Mouse (Mus musculus) adrenal gland, postnatal 4 days (tissue): ENCODE data around the gene Mtpn. TPM values are rescaled to one million over a fixed set of nuclear protein-coding genes. Genes with fewer than 3 reads are reported as not detected.

Experiments
- DNase-seq, 2 experiments: peaks; one replicate each; pipeline ENCODE4 v3.0.0; 2021 to 2022; ENCODE audit warnings: low spot score in 2 of 2, mixed read lengths in 2 of 2
- long read RNA-seq, 2 experiments: library from polyadenylated mRNA; stranded (forward); transcript quantifications; one replicate each; pipeline ENCODE4 v2.0.0; 2021
- total RNA-seq, 2 experiments: library from RNA; stranded (reverse); gene quantifications; 2 replicates each; pipeline ENCODE4 v1.2.3; 2021

Gene Mtpn
- 100 to 1,000 TPM; 119 to 125 TPM for total RNA-seq
- long read RNA-seq, experiment 1, transcript Mtpn-201 (4 exons, 3,960 nt), result major isoform, 19 of 27 reads
- long read RNA-seq, experiment 1, partial matches to known transcripts, result 0 of 27 reads
- long read RNA-seq, experiment 1, other reads (novel, unspliced or antisense), result 8 of 27 reads
- long read RNA-seq, experiment 2, transcript Mtpn-201 (4 exons, 3,960 nt), result major isoform, 62 of 78 reads
- long read RNA-seq, experiment 2, partial matches to known transcripts, result 0 of 78 reads
- long read RNA-seq, experiment 2, other reads (novel, unspliced or antisense), result 16 of 78 reads

DNA sequence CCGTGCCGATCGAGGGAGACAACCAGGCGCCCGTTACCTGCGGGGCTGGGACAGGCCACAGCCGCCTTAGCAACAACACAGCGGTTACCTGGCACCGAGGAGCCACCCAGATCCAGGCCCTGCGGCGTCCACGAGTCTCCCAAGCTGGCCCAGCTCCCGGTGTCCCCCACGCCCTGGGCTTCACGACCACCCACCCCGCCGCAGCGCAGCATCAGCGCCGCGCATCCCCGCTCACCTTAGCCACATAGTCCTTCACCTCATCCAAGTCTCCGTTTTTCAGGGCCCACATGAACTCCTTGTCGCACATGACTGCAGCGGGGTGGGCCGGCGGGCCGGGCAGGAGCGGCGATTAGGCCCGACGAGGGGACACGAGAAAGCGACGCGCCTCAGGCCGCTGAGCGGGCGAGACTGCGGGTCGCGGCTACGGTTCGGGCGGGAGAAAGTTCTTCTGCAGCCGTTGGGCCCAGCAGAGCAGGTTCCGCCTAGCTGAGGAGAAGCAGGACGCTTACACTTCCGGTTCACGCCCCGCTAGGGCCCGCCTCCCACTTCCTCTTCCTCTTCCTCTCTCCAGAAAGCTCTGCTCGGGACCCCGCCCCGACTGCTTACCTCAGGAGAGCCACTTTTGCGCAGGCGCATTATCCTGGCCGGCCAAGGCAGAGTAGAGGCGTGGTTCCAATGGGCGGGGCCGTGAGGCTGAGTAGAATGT, at the start of gene Mtpn:
TSS of gene Mtpn (minus strand) at position 585 of the 706 bp plus-strand sequence.
- peak; percentile 97 to 99 for DNase-seq

GRCm38 (mm10) chr6:35568731-35569130, 29.0 kb upstream of the Mtpn start:
- DNase-seq, result no peak

GRCm38 (mm10) chr6:35567755-35568154, 28.1 kb upstream of the Mtpn start:
- DNase-seq, result no peak

GRCm38 (mm10) chr6:35559950-35560349, 20.3 kb upstream of the Mtpn start:
- DNase-seq, result no peak

- DNase-seq, result no peak
Measured at GRCm38 (mm10) chr6:35544352-35544751, 4.7 kb upstream of the Mtpn start.

GRCm38 (mm10) chr6:35542656-35543400, 3.1 kb upstream of the Mtpn start:
- DNase-seq, result no peak

- DNase-seq, result no peak
Measured at GRCm38 (mm10) chr6:35540377-35540776, 689 bp upstream of the Mtpn start.

DNA sequence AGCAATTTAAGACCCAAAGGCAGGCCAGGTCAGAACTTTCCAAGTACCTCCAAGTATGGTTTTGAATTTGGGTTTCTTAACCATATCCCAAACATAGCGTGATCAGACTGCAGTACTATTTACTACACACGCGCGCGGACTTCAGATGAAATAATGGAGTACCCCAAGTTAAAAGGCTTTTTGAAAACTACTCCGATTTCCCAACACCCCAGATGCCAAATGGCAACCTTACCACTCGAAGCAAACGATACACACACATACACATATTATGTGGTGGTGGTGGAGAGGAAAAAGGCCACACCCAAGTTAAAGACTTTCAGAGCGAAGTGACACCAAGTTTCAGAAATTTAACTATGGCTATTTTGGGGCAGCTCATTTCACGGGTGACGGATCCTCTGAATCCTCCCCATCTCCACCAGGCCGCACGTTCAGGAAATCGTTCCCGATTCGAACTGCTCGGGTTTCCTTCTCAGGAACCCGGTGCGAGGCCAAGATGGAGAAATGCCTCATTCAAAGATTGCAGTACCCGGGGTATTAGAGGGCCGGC, 858 bp downstream of the Mtpn start:
- DNase-seq, result peak in 1 of 2 experiments; percentile 6

GRCm38 (mm10) chr6:35536021-35536420, 3.7 kb downstream of the Mtpn start:
- no peak for DNase-seq

- DNase-seq, result no peak
Measured at GRCm38 (mm10) chr6:35513362-35513761, 26.3 kb downstream of the Mtpn start.

GRCm38 (mm10) chr6:35504781-35505180, 34.9 kb downstream of the Mtpn start:
- no peak for DNase-seq

DNA sequence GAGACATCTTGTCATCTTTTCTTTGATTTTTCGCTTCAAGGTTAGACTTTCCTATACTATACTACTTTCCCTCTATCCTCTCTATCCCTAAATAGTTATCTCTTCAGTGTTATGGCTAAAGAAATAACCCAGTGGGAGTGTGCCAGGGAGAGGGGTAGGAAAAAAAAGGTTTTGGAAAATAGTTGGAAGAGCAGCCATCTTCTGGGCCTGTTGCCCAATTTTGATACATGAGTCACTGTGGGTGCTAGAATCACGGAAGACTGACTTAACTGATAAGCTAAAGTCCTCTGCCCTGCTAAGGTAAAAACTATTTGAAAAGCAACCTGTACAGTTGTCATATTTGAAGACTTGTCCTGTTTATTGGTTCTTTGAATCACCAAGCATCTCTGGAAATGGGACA, 36.8 kb downstream of the Mtpn start:
- no peak for DNase-seq

GRCm38 (mm10) chr6:35499978-35500667, 39.6 kb downstream of the Mtpn start:
- no peak for DNase-seq

GRCm38 (mm10) chr6:35497406-35497805, 42.3 kb downstream of the Mtpn start:
- no peak for DNase-seq

- DNase-seq, result no peak
Measured at GRCm38 (mm10) chr6:35493851-35494250, 45.8 kb downstream of the Mtpn start.

- no peak for DNase-seq
Measured at GRCm38 (mm10) chr6:35479651-35480335, 59.9 kb downstream of the Mtpn start.

DNA sequence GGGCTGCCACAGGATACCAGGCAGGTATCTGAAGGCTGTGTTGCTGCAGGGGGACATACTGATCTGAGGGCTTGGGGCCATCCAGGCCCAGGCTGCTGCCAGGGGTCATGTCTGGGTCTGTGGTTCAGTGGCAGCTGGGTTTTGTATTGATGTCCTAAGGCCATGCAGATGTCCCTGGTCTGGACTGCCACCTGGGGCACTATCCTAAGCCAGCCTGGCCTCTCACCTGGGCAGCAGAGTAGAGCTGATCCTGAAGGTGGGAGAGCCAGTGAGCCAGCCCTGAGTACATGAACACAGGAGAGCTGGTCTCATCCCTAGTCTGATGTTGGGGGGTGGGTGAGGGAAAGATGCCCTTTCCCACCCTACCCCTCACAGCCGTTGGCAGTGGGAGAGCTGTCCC, 62.9 kb downstream of the Mtpn start:
- no peak for DNase-seq

GRCm38 (mm10) chr6:35463450-35464395, 76.0 kb downstream of the Mtpn start:
- DNase-seq, result no peak

- no peak for DNase-seq
Measured at GRCm38 (mm10) chr6:35462484-35462883, 77.2 kb downstream of the Mtpn start.
